Mouse (Mus musculus) liver, embryonic 13.5 days (tissue): Measurements from ENCODE around the gene Yod1. TPM values are rescaled to one million over a fixed set of nuclear protein-coding genes. Genes with fewer than 3 reads are reported as not detected.

Source experiments
- ATAC-seq: fragments of 200-750 bp; cut with Nextera tagmentation; 2 replicates; pipeline ENCODE4 v1.8.0; 2017; ENCODE audit warnings: low read depth, mild to moderate bottlenecking, moderate number of reproducible peaks, moderate library complexity
- DNase-seq: peaks from one replicate; pipeline ENCODE4 v3.0.0; 2022
- H3K27ac ChIP-seq: fragments of 300-500 bp; sonication (generic); 2 replicates; pipeline ENCODE4 v1.5.1; 2015; ENCODE audit warnings: moderate library complexity, mild to moderate bottlenecking, inconsistent platforms
- H3K27me3 ChIP-seq: fragments of 300-500 bp; sonication (generic); 2 replicates; pipeline ENCODE4 v1.6.1; 2015; ENCODE audit warnings: mild to moderate bottlenecking, inconsistent platforms
- H3K36me3 ChIP-seq: fragments of 300-500 bp; sonication (generic); 2 replicates; pipeline ENCODE4 v1.6.1; 2015; ENCODE audit warnings: mild to moderate bottlenecking, inconsistent platforms
- H3K4me1 ChIP-seq: fragments of 300-500 bp; sonication (generic); replicated peaks from 2 replicates; pipeline ENCODE4 v1.6.1; 2015; ENCODE audit warnings: inconsistent platforms
- H3K4me2 ChIP-seq: fragments of 300-500 bp; sonication (generic); 2 replicates; pipeline ENCODE4 v1.6.1; 2015; ENCODE audit warnings: inconsistent platforms, mild to moderate bottlenecking, moderate library complexity
- H3K4me3 ChIP-seq: fragments of 300-500 bp; sonication (generic); replicated peaks from 2 replicates; pipeline ENCODE4 v1.5.1; 2015; ENCODE audit warnings: mild to moderate bottlenecking, inconsistent platforms
- H3K9ac ChIP-seq: fragments of 300-500 bp; sonication (generic); 2 replicates; pipeline ENCODE4 v1.6.1; 2015; ENCODE audit warnings: mild to moderate bottlenecking, inconsistent platforms
- H3K9me3 ChIP-seq: fragments of 300-500 bp; sonication (generic); replicated peaks from 2 replicates; pipeline ENCODE4 v1.6.1; 2016; ENCODE audit warnings: inconsistent platforms
- WGBS: fragments of 180-500 bp; shearing (Covaris S2); methylation state at CpG from one replicate; pipeline ENCODE4 v1.1.7; 2015; ENCODE audit not compliant: insufficient replicate concordance; 5-methylcytosine and 5-hydroxymethylcytosine counted together
- polyA plus RNA-seq: library from polyadenylated mRNA; unstranded; fragments of >200 nt; fragmentation: Nextera tagmentation; extraction: Ambion mirVana; gene quantifications from 2 replicates; pipeline ENCODE4 v1.2.1, GENCODE M21; 2015

The Yod1 gene
- polyA plus RNA-seq, 1 experiment from 2014 or later: 40.8 TPM

DNA sequence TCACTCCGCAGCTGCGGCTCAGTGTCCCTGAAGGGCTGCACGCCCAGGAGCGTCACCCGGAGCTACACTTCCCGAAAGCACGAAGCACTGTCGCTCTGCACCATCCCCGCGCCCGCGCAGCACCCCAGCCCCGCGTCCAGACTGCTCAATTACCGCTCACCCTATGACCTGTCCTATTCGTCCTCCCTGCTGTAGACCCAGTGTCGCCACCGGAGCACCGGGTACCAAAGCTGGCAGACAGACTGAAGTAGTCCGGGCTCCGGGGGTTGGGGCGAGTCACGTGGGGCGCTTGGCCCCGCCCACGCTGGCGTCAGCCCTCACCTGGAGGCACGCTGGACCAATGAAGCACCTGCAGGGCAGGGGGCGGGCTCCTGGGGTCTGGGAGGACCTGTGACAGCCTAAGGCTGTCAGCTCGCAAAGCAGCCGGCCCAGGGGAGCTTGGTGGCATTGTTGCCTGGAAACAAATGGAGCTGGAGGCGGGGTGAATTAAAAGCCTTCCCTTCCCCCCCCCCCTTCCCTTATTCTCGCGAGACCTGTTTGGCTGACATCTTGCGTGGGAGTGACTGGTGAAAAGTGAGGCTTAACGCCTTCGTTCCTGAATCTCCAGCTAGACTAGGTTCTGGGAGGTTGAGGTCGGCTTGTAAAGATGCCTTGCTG is 1.4 kb upstream of the Yod1 start, which contains the start of gene Gm29427:
TSS of gene Gm29427 (minus strand) at position 239 of the 657 bp plus-strand sequence.
- peaks cover 49% of the 10 kb centered on the region for H3K4me1 ChIP-seq
- no peaks in the 10 kb centered on the region for H3K9me3 ChIP-seq
- peaks cover 30% of the 10 kb centered on the region for H3K36me3 ChIP-seq
- DNase-seq: peak; percentile 95
- peak within 1 kb of the TSS; percentile 84 for H3K4me3 ChIP-seq
- peak within 1 kb of the TSS; percentile 97 for H3K27ac ChIP-seq
- peak within 1 kb of the TSS; percentile 98 for H3K4me2 ChIP-seq
- peak; percentile 88 for ATAC-seq
- under 1% methylated on average over 38 of the region's 38 CpGs for WGBS
- no peaks in the 10 kb centered on the region for H3K27me3 ChIP-seq
- H3K9ac ChIP-seq: peak within 1 kb of the TSS; percentile 89

DNA sequence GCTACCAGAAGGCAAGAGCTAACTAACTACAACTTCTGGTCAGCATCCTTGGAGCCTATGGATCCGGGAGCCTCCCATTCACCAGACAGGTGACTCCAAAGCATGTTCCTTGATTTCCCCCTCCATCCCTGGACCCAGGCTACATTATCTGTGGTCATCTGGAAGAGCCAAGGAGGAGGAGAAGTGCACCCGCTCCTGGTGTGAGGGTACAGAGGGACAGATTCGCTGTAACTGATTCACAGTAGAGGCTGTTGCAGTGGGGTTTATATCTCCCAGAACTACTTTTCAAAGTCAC is 962 bp upstream of the Yod1 start:
- Histone ChIP-seq H3K9ac (peak overlapping the region; percentile 89), H3K4me1 (peaks cover 50% of the 10 kb centered on the region), H3K27me3 (no peaks in the 10 kb centered on the region), H3K9me3 (no peaks in the 10 kb centered on the region), H3K27ac (peak overlapping the region; percentile 97), H3K4me3 (peak overlapping the region; percentile 84), H3K36me3 (peaks cover 30% of the 10 kb centered on the region), H3K4me2 (peak overlapping the region; percentile 98)
- 0% methylated on average over 3 of the region's 3 CpGs for WGBS
- ATAC-seq: peak; percentile 9
- no peak for DNase-seq

DNA sequence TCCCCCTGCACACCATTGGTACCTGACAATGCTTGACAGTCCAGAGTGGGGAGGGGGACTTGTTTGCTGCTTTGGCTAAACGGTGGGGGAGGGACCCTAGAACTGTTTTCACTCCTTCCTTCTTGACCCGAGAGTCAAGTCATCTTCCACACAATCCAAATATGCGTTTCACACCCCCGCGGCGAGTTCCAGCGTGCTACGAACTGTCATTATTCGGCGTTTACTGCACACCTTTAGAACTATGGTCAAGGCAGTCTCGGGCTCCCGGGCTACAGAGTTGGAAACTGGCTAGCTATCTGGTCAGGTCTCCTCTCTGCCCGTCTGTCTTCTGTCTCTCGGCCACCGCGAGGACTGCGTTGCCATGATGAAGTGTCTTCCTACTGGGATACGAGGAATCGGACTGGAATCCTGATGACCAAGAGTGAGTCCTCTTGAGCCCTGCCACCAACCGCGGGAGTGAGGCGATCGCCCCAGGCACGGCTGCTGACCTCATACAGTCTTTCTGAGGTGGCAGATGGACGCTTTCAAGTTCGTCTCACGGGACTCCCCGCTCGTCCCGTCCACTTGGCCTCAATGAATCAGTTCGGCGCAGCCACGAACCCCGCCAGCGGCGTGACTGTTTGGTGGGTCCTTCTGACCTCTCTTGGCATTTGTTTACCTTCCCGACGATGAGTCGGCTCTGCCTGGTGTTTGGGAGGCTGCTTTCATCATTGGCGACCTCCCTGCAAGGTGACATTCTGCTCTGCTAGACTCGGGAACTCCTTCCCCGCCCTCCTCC is 425 bp upstream of the Yod1 start:
- WGBS: under 1% methylated on average over 42 of the region's 42 CpGs
- Histone ChIP-seq H3K4me1 (peaks cover 50% of the 10 kb centered on the region), H3K4me2 (peak overlapping the region; percentile 98), H3K9ac (peak overlapping the region; percentile 89), H3K9me3 (no peaks in the 10 kb centered on the region), H3K36me3 (peaks cover 26% of the 10 kb centered on the region), H3K27ac (peak overlapping the region; percentile 97), H3K27me3 (no peaks in the 10 kb centered on the region), H3K4me3 (peak overlapping the region; percentile 84)
- peak; percentile 12 for ATAC-seq
- DNase-seq: no peak

DNA sequence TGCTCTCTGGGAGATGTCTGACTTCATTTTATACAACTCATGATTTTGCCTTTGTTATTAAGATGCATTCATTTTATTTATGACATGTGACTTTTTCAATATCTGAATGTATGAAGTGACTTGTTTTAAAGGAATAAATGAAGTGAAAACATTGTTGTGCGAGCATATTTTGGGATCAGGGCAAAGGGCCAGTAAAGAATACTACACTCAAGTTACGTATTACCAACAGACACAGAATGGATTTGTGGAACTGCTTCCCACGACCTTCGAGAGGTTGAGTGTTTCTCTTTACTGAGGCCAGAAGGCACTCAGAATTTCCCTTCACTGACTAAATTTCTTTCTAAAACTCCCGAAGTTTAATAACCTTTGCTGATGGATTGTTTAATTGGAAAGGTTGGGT is 7.1 kb downstream of the Yod1 start:
- Histone ChIP-seq H3K4me1 (peaks cover 36% of the 10 kb centered on the region), H3K36me3 (peaks cover 25% of the 10 kb centered on the region), H3K4me3 (no peak overlapping the region), H3K27me3 (no peaks in the 10 kb centered on the region), H3K4me2 (no peak overlapping the region), H3K9ac (no peak overlapping the region), H3K9me3 (no peaks in the 10 kb centered on the region), H3K27ac (no peak overlapping the region)
- WGBS: 85% methylated on average over 5 of the region's 5 CpGs
- DNase-seq: no peak
- no peak for ATAC-seq

DNA sequence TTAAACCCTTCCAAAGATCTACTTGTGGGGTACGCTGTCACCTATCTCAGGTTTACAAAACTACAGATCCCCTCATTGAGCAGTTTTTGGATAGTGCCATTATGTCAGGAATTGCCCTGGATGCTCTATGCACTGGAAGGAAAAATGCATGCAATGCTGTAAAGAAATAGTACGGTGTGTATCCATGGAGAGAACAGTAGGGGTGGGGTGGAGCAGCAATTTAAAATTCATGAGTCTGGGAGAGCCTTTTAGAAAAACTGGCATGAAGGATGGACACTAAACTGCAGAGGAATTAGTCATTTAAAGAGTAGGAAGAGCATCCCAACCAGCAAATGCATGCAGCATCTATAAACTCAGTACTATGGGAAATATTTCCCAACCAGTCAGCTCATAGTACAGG is 9.3 kb downstream of the Yod1 start:
- Histone ChIP-seq H3K4me3 (no peak overlapping the region), H3K27ac (no peak overlapping the region), H3K4me2 (no peak overlapping the region), H3K4me1 (peaks cover 37% of the 10 kb centered on the region), H3K27me3 (no peaks in the 10 kb centered on the region), H3K9ac (no peak overlapping the region), H3K36me3 (peaks cover 17% of the 10 kb centered on the region), H3K9me3 (no peaks in the 10 kb centered on the region)
- DNase-seq (no peak), ATAC-seq (no peak)
- 95% methylated on average over 2 of the region's 2 CpGs for WGBS

DNA sequence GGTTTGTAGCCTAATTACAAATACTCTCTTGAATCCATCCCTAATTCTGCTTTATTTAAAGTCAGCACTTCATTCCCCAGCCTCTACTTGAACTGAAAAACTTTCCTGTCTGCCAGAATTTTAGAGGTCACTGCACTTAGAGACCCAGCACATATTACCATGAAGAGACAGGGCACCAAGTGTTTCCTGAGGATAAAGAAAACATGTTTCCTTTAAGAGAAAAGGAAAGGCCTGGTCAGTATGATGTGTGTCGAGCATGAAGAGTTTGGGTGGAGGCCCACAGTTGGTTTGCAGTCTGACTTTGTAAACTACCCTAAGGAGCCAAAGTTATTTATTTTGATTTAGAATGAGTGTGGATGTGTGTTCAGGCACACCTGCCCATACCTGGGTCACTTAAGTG is 10.9 kb downstream of the Yod1 start:
- DNase-seq (no peak), ATAC-seq (no peak)
- no peaks in the 10 kb centered on the region for H3K27me3 ChIP-seq
- H3K4me2 ChIP-seq: no peak overlapping the region
- H3K36me3 ChIP-seq: peaks cover 10% of the 10 kb centered on the region; the same call in 1 of the 2 replicates
- peak overlapping the region; percentile 58 for H3K27ac ChIP-seq
- no peak overlapping the region for H3K9ac ChIP-seq
- no peak overlapping the region for H3K4me3 ChIP-seq
- peaks cover 54% of the 10 kb centered on the region for H3K4me1 ChIP-seq
- WGBS: 9% methylated on average over 1 of the region's 1 CpGs
- no peaks in the 10 kb centered on the region for H3K9me3 ChIP-seq

DNA sequence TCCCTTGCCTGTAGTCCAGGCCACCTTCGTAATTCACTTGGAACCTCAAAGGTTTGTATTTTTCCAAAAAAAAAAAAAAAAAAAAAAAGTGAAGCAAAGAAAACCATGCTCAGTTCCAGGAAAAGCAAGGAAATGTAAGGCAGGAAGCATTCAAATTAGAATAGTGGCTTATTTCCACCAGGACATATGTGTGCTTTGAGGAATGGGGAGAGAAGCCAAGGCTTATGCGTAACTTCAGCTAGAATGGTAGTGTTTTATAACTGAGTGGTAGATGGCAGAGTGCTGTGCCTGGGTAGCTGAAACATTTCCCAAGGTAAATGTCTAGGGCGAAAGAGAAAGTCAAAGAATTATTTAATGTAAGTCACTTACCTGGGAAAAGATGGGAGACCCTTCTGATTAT is 11.6 kb downstream of the Yod1 start:
- DNase-seq (no peak), ATAC-seq (no peak)
- H3K4me3 ChIP-seq: no peak overlapping the region
- H3K4me1 ChIP-seq: peaks cover 57% of the 10 kb centered on the region
- H3K4me2 ChIP-seq: no peak overlapping the region
- peaks cover 3% of the 10 kb centered on the region; the same call in 1 of the 2 replicates for H3K36me3 ChIP-seq
- H3K27me3 ChIP-seq: no peaks in the 10 kb centered on the region
- no peaks in the 10 kb centered on the region for H3K9me3 ChIP-seq
- peak overlapping the region; percentile 9; the same call in 1 of the 2 replicates for H3K27ac ChIP-seq
- 86% methylated on average over 3 of the region's 3 CpGs for WGBS
- no peak overlapping the region for H3K9ac ChIP-seq

DNA sequence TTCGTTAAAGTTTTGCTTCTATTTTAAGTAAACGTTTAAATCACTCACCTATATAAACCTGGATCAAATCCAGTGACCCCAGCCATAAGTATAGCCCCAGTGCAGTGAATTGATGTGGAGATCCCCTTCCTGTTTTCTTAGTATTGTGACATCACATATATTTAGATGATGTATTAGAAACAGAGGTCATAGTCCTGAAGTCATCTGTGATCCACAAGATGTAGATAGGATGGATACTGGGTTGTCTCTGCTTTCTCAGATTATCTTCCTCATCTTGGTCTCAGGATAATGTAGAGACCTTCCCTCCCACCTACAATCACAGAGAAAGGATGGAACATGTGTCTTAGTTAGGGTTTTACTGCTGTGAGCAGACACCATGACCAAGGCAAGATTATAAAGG is 12.0 kb downstream of the Yod1 start, which contains the start of gene Pfkfb2:
TSS of gene Pfkfb2 (minus strand) at position 101 of the 400 bp plus-strand sequence.
- Histone ChIP-seq H3K9me3 (no peaks in the 10 kb centered on the region), H3K36me3 (no peaks in the 10 kb centered on the region), H3K27ac (peak within 1 kb of the TSS; percentile 24; the same call in 1 of the 2 replicates), H3K4me2 (no peak within 1 kb of the TSS), H3K9ac (no peak within 1 kb of the TSS), H3K4me1 (peaks cover 58% of the 10 kb centered on the region), H3K4me3 (no peak within 1 kb of the TSS), H3K27me3 (no peaks in the 10 kb centered on the region)
- ATAC-seq: no peak
- no peak for DNase-seq
- WGBS: 73% methylated on average over 2 of the region's 2 CpGs

DNA sequence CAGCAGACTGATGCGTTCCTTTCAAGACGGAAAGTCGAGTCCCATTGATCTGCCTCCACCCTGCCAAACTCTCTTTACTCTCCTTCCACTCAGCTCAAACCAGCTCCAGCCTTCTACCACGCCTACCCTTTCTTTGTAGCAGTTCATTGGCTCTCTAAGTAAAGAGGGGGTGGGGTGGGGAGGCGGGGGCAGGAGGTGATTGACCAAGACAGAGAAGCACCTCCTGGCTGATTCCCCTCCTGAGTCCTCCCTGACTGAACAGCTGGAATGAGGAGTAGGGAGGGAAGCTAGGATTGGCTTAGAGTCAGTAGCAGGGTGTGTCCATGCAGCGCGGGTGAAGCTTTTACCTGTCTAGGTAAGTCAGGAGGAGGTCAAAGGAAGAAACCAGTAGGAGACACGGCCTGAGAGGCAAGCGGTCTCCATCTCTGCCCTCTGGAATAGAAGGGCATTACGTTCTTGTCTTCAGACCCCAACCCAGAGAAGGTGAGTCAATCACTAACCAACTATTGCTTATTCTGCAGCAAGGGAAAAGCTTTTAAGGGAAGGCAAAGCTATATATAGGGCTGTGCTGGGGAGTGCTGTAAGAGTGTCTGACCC is 14.7 kb downstream of the Yod1 start, which contains the start of gene AA986860:
TSS of gene AA986860 (plus strand) at position 236 of the 597 bp plus-strand sequence.
- H3K36me3 ChIP-seq: no peaks in the 10 kb centered on the region
- peak within 1 kb of the TSS; percentile 90 for H3K27ac ChIP-seq
- H3K9ac ChIP-seq: peak within 1 kb of the TSS; percentile 69
- no peaks in the 10 kb centered on the region for H3K9me3 ChIP-seq
- H3K27me3 ChIP-seq: no peaks in the 10 kb centered on the region
- peak within 1 kb of the TSS; percentile 78 for H3K4me2 ChIP-seq
- H3K4me1 ChIP-seq: peaks cover 81% of the 10 kb centered on the region
- DNase-seq (peak; percentile 69), ATAC-seq (peak; percentile 96)
- WGBS: 18% methylated on average over 10 of the region's 10 CpGs
- peak within 1 kb of the TSS; percentile 63 for H3K4me3 ChIP-seq

DNA sequence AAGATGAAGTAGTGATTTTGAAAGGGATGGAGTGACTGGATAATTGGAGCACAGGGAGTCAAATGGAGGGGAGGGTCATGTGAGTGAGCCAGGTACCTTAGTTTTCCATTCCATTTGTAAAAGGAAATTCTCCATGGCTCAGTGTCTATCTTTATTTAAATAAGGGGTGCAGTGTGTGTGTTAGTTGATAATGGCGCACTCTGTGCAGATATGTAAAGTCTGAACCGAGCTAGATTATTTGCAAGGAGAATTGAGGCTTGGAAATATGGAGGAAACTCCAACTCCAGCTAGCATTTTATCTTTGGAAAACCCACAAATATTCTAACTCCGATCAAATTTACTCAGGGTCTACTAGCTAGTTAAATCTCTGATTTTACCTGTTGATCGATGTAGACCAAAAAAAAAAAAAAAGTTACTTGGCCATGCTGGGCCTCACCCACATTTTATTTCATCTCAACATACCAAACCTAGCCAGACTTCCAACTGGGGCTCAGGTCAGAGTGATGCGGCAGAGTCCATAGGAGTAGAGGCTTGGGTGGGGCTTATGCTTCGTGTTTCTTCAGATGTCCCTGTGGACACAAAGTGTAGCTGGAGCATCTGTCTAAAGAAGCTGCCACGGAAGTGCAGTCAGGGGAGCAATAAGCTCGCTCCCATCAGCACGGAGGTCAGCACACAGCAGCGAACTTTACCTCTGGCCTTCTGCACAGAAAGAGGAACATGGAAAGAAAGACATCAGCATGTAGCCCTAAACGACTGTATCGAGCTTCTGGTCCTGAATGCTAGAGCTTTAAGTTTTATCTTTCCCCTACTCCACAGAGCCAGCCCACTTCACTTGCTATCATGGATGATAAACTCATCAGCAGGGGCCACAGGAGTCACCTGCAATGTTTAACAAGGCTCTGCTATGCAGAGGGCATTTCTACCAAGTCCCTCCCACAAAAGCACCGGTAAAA is 15.9 kb downstream of the Yod1 start:
- peak; percentile 25; the same call in 1 of the 2 replicates for ATAC-seq
- H3K4me1 ChIP-seq: peaks cover 84% of the 10 kb centered on the region
- H3K27me3 ChIP-seq: no peaks in the 10 kb centered on the region
- peak overlapping the region; percentile 69 for H3K9ac ChIP-seq
- no peaks in the 10 kb centered on the region for H3K9me3 ChIP-seq
- peaks cover 4% of the 10 kb centered on the region; the same call in 1 of the 2 replicates for H3K36me3 ChIP-seq
- DNase-seq: no peak
- H3K27ac ChIP-seq: peak overlapping the region; percentile 90
- 38% methylated on average over 13 of the region's 13 CpGs for WGBS
- H3K4me3 ChIP-seq: peak overlapping the region; percentile 63
- peak overlapping the region; percentile 78 for H3K4me2 ChIP-seq
